Mouse (Mus musculus) kidney, embryonic 16.5 days (tissue): ENCODE measurements around the gene Raet1e. TPM values are rescaled to one million over a fixed set of nuclear protein-coding genes. Genes with fewer than 3 reads are reported as not detected.
"Not testable (repeated sequence)": the region's sequence is repeated elsewhere in the genome, so short reads cannot be mapped to it uniquely, and the experiment has no call there.

ENCODE experiments used
- ATAC-seq: fragments of 200-750 bp; cut with Nextera tagmentation; 2 replicates; pipeline ENCODE4 v1.8.0; 2017; ENCODE audit warnings: moderate TSS enrichment; ENCODE audit not compliant: low FRiP score, low TSS enrichment
- H3K27ac ChIP-seq: fragments of 300-500 bp; sonication (generic); 2 replicates; pipeline ENCODE4 v1.5.1; 2014; ENCODE audit warnings: low read length
- H3K27me3 ChIP-seq: fragments of 300-500 bp; sonication (generic); 2 replicates; pipeline ENCODE4 v1.6.1; 2014; ENCODE audit warnings: low read length, control low read depth, mixed read lengths; ENCODE audit not compliant: insufficient read depth
- H3K36me3 ChIP-seq: fragments of 300-500 bp; sonication (generic); 2 replicates; pipeline ENCODE4 v1.6.1; 2014; ENCODE audit warnings: low read length, control low read depth, mixed read lengths; ENCODE audit not compliant: insufficient read depth
- H3K4me1 ChIP-seq: fragments of 300-500 bp; sonication (generic); 2 replicates; pipeline ENCODE4 v1.6.1; 2014; ENCODE audit warnings: low read length, control low read depth, mixed read lengths; ENCODE audit not compliant: insufficient read depth
- H3K4me2 ChIP-seq: fragments of 300-500 bp; sonication (generic); replicated peaks from 2 replicates; pipeline ENCODE4 v1.6.1; 2014; ENCODE audit warnings: low read depth, low read length
- H3K4me3 ChIP-seq: fragments of 300-500 bp; sonication (generic); 2 replicates; pipeline ENCODE4 v1.5.1; 2014; ENCODE audit warnings: mild to moderate bottlenecking, low read length
- H3K9ac ChIP-seq: fragments of 300-500 bp; sonication (generic); replicated peaks from 2 replicates; pipeline ENCODE4 v1.6.1; 2014; ENCODE audit warnings: low read length
- H3K9me3 ChIP-seq: fragments of 300-500 bp; sonication (generic); 2 replicates; pipeline ENCODE4 v1.6.1; 2016; ENCODE audit warnings: low read length, control low read depth
- WGBS: fragments of 180-500 bp; shearing (Covaris S2); extraction: QIAGEN DNeasy Blood & Tissue Kit; methylation state at CpG from one replicate; pipeline ENCODE4 v1.1.7; 2014; 5-methylcytosine and 5-hydroxymethylcytosine counted together
- polyA plus RNA-seq: library from polyadenylated mRNA; unstranded; fragments of >200 nt; fragmentation: Nextera tagmentation; extraction: Ambion mirVana; gene quantifications from 2 replicates; pipeline ENCODE4 v1.2.1, GENCODE M21; 2015

The Raet1e gene
- polyA plus RNA-seq, 1 experiment from 2014 or later, result 13.1 TPM

DNA sequence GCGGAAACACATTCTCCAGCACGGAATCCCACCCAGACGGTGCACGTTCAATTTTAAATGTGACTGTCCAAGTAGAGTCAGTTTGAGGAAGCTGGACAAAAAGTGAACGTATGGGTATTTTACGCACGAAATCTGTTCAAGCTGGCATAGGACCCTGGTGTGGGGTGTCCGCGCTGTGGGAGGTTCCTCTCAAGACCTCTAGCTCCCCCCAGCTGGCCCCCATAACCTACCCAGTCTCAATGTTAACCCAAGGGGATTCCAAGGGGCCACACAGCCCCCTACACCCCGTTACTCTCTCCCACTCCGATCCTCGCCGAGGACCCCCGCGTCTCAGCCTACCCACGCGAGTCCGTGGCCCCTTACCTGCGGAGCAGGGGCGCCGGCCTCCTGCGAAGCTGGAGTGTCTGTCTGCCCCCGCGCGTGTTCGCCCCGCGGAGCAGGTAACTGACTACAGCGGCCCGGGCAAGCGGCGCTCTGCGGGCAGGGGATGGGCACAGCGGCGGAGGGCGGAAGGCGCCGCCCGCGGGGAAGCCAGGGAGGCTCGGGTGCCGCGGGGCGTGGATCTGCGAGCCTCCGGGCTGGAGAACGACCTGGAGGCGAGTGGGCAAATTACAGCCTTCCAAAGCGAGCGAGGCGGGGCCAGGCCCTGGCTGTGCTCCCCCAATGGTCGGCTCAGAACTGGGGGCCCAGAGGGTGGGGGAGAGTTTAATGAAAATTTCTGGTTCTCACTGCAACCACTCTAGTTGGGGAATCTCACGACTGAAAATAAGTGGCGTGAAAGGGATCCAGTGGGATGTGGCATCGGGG is 7.1 kb upstream of the Raet1e start:
- not testable (repeated sequence) for H3K36me3 ChIP-seq, H3K4me1 ChIP-seq, H3K9ac ChIP-seq, H3K9me3 ChIP-seq, H3K27ac ChIP-seq, ATAC-seq
- Histone ChIP-seq H3K27me3 (peaks cover 36% of the 10 kb centered on the region), H3K4me3 (peak overlapping the region; percentile 75), H3K4me2 (peak overlapping the region; percentile 99)
- WGBS, result under 1% methylated on average over 54 of the region's 55 CpGs

DNA sequence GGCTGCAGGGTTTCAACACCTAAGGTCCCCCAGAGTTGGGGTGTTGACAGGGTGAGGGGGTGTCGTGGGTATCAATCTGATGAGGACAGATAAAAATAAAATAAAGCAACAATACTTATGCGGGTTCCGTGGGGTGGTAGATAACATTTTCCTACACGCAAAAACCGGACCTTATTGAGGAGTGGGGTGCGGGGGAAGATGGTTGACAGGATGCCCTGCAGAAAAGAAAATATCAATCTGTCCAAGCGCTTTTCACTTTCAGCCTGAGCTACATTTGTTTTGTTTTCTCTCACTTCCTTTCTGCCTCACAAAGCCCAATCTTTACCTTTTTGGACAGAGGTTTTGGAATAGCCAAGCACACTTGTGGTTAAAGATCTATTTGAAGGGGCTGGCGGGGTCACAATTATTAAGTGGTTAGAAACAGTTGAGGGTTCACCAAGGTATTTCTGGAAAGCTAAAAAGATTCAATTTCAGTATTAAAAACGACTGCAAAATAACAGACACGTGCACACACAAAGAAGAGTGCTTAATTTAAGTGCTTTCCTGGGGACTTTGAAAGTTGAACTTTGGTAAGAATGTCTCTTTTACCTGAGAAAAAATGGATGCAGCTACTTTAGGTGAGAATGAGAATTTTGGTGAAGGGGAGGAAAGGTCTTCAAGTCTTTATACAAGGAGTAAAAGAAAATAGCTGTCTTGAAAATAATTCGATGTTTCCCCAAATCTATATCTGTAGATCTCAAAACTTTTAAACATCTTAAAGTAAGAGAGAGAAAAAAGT is 6.3 kb upstream of the Raet1e start:
- not testable (repeated sequence) for H3K27ac ChIP-seq, H3K4me2 ChIP-seq, H3K9ac ChIP-seq, H3K36me3 ChIP-seq, H3K4me1 ChIP-seq, H3K9me3 ChIP-seq, H3K4me3 ChIP-seq, ATAC-seq
- WGBS, result 3% methylated on average over 11 of the region's 11 CpGs
- H3K27me3 ChIP-seq, result peaks cover 44% of the 10 kb centered on the region

DNA sequence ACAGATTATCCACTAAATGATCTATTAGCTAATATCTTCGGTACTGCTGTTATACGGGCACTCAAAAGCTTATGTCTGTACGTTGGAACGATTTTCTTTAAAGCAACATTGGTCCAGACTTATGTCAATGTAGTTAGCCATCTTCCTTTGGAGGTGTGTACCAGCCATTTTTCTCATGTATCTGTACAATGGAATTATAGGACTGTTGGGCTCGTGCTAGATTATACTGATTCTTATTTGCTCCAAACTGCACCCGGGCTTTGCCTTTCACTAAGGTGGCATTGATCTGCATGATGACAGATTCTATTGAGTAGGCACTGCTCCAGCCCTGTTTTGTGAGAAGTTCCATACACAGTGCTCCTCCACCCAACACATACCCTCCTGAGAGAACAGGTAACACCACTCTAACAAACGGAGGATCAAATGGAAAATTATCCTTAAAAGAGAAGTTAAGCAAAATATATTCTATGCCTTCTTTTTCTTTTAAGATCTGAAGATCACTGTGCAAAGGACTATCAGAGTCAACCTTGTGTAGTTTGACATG is 5.2 kb upstream of the Raet1e start:
- not testable (repeated sequence) for H3K36me3 ChIP-seq, ATAC-seq, H3K27ac ChIP-seq, H3K9ac ChIP-seq, H3K4me2 ChIP-seq, H3K4me3 ChIP-seq, H3K9me3 ChIP-seq
- Histone ChIP-seq H3K27me3 (peaks cover 49% of the 10 kb centered on the region), H3K4me1 (peaks cover 11% of the 10 kb centered on the region)
- WGBS, result 5% methylated on average over 7 of the region's 7 CpGs

DNA sequence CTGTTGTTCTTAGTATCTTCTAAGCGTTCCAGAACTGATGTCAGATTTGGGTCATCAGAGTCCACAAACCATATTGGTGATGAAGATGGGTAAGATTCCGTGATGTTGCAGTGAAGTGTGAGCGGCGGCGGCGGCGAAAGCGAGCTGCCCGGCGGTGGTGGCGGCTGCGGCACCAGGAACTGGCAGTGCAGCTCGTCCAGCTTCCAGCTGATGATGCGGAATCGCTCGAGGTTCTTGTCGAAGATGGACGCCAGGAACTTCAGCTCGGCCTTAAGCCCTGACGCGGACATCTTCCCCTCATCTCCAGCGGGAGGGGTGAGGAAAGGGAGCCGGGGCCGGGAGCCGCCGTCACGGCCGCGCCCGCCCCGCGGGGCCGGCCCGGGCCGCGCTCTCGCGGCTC is 4.2 kb upstream of the Raet1e start:
- not testable (repeated sequence) for ATAC-seq, H3K27ac ChIP-seq, H3K36me3 ChIP-seq, H3K9ac ChIP-seq, H3K9me3 ChIP-seq
- H3K4me1 ChIP-seq, result peaks cover 15% of the 10 kb centered on the region
- peaks cover 52% of the 10 kb centered on the region for H3K27me3 ChIP-seq
- H3K4me3 ChIP-seq, result peak overlapping the region; percentile 41
- WGBS, result under 1% methylated on average over 36 of the region's 38 CpGs
- H3K4me2 ChIP-seq, result peak overlapping the region; percentile 53

DNA sequence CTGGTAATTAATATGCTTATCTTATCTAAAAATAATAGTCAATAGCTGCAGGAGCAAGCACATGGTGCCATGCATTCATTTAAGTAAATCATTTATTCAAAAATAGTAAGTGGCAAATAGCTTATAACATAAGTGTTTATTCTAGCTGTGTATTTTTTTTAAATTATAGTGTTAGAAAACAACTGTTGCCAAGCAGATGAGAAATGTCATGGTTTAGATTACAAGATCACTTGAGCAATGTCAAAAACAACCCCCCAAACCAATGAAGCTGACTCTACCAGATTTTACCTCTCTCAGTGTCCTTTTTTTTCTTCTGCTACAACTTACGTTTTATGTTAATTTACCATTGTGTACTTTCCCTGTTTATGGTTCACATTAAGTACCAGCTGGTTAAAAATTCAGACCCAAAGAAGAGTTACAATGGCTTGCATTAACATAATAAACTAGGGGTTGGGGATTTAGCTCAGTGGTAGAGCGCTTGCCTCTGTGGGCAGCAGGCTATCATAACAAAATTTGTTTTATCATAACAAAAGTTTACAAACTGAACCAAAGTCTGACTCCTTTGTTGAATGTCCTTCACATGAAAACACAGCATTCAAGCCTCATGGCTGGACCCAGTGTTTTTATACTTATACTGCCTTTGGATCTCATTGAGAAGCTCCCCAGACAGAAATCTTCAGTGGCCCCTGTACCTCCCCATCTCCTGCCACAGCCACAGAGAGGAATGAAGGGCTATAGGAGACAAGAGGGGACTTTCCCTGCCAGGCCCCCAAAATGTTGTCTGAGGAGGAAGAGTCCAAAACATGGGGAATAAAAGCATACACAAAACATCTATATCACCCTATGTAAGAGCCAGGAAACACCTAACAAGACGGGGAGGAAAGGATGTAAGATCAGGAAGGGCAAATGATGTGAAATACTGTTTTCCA is 3.2 kb upstream of the Raet1e start:
- 20% methylated on average over 3 of the region's 3 CpGs for WGBS
- Histone ChIP-seq H3K9me3 (no peaks in the 10 kb centered on the region), H3K4me2 (no peak overlapping the region), H3K27me3 (peaks cover 58% of the 10 kb centered on the region), H3K4me1 (peaks cover 14% of the 10 kb centered on the region), H3K36me3 (no peaks in the 10 kb centered on the region), H3K9ac (no peak overlapping the region), H3K27ac (no peak overlapping the region), H3K4me3 (no peak overlapping the region)
- ATAC-seq, result no peak

DNA sequence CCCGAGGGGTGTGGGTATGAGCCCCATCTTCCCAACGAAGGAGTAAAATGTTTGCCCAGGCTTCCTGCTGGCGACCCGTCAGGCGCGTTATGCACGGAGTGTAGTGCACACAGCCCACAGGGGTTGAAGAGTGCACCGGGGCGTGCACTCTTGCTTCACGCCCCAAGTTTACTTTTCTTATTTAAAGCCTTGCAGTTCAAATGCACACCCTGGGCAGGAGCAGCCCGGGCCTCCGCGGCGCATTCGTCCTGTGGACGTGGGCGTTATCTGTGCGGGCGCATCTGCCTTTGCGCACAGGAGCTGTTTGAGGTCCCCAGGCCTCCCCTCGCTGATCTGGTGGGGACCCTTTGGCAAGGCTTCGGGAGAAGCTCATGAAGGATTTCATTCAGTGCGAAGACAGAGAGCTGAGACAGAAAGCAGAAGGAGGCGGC is 777 bp downstream of the Raet1e start:
- H3K9me3 ChIP-seq, result no peaks in the 10 kb centered on the region

DNA sequence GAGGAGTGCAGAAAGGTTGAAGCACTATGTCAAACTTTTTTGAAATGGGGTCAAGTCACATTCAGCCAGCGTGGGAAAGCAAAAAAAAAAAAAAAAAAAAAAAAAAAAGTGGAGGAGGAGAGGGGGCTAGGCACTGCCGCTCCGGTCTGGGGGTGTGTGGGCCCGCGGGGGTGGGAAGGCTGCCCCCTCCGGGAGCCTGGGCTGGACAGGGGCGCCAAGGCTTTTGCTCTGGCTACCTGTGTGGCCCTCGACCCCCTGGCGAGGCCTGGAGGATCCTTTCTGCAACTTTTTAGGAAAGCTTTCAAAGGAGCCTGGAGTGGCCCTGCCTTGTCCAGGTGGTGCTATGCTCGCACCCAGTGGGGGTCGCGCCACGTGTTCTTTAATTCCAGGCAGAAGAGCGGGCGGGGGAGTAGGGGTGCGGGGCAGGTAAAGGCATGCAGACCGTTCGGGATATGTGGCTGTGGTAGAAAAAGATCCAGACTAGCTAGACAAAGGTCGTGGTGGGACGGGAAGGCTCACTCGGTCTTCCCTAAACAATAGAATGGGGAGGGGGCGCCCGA is 1.3 kb downstream of the Raet1e start:
- Histone ChIP-seq H3K9ac (no peak overlapping the region), H3K9me3 (no peaks in the 10 kb centered on the region), H3K27me3 (peaks cover 46% of the 10 kb centered on the region), H3K27ac (no peak overlapping the region), H3K36me3 (no peaks in the 10 kb centered on the region), H3K4me1 (peaks cover 8% of the 10 kb centered on the region), H3K4me3 (peak overlapping the region; percentile 48), H3K4me2 (peak overlapping the region; percentile 57)
- WGBS, result 2% methylated on average over 23 of the region's 23 CpGs
- ATAC-seq, result no peak

More for the DNA sequence above, 777 bp downstream of the Raet1e start:
- WGBS, result 0% methylated on average over 24 of the region's 24 CpGs
- no peaks in the 10 kb centered on the region for H3K36me3 ChIP-seq
- peak overlapping the region; percentile 57 for H3K4me2 ChIP-seq
- H3K4me1 ChIP-seq, result peaks cover 8% of the 10 kb centered on the region
- H3K4me3 ChIP-seq, result peak overlapping the region; percentile 48
- no peak overlapping the region for H3K9ac ChIP-seq
- peak; percentile 55 for ATAC-seq
- no peak overlapping the region for H3K27ac ChIP-seq
- peaks cover 49% of the 10 kb centered on the region for H3K27me3 ChIP-seq

DNA sequence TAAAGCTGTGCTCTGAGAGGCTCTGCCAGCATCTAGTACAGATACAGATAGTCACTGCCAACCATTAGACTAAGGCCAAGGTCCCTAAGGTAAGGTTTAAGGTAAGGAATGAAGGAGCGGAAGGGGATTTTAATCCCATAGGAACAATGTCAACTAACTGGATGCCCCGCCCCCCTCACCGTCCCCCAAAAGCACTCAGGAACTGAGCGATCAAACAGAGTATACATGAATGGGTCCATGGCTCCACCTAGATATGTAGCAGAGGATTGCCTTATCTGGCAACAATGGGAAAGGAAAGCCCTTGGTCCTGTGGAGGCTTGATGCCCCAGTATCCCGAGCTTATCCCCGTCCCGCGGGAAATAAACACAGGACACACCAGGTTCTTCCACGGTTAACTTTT is 4.9 kb downstream of the Raet1e start:
- not testable (repeated sequence) for H3K9me3 ChIP-seq, H3K27ac ChIP-seq, H3K9ac ChIP-seq, H3K36me3 ChIP-seq, H3K4me1 ChIP-seq
- Histone ChIP-seq H3K4me3 (0 out of 2 replicates have a peak overlapping the region, but pooled peaks have one; percentile 16), H3K27me3 (peaks cover 19% of the 10 kb centered on the region), H3K4me2 (peak overlapping the region; percentile 42)
- ATAC-seq, result peak; percentile 57; the same call in 1 of the 2 replicates
- WGBS, result 8% methylated on average over 9 of the region's 9 CpGs
